Mouse (Mus musculus): ENCODE measurements around the gene Ndufs7. TPM values are rescaled to one million over a fixed set of nuclear protein-coding genes. Genes with fewer than 3 reads are reported as not detected.
A peak's percentile ranks its signal among the peaks of the same experiment; 100 is the strongest.

Gene Ndufs7
- polyA plus RNA-seq, 1 experiment from 2014 or later: 31.2 TPM

DNA sequence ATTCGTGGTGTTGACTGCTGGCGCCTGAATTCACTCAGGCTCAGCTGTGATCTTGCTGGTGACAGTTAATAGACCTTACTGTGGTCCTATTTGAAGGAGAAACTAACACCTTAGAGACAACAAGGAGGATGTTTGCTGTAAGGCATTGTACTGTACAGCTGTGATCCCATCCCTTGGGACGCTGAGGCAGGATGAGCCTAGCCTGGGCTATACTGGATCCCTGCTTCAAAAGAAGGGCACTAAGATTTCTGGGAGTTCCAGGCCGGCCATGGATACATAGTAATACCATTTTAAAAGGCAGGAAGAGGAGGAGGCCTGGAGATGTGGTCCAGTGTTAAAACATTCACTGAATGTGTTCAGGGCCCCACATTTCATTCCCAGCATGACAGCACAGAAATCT, 1.7 kb downstream of the Ndufs7 start:
- Histone ChIP-seq H3K4me3 (ENCODE audit: inconsistent target) (0 out of 2 replicates have a peak overlapping the region, but pooled peaks have one; percentile 99), H3K27ac (no peak overlapping the region), H3K79me2 (ENCODE audit: inconsistent target) (peaks cover 42% of the 10 kb centered on the region), H3K36me3 (ENCODE audit: inconsistent target) (peaks cover 29% of the 10 kb centered on the region)
- 95% methylated on average over 4 of the region's 4 CpGs for WGBS (ENCODE audit: missing documents)

DNA sequence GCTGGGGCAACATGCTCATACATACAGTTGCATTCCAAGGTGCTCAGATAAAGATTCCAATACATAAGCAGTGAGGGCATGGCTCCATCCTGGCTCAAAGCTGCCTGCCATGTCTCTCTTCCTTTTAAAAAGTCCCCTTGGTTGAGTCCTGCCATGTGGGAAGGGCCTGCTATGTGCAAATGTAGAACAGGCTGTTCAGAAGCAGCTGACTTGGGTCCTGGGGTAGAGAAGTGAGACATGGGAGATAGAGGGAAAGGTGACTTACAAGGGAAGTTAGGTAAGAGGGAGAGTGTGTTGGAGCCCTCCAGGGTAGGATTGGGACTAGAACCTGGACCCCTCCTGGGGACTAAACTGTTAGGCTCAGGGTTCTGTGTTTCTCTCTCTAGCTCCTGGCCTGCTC, 3.1 kb downstream of the Ndufs7 start:
- Histone ChIP-seq H3K79me2 (ENCODE audit: inconsistent target) (peaks cover 42% of the 10 kb centered on the region), H3K4me3 (ENCODE audit: inconsistent target) (no peak overlapping the region), H3K36me3 (ENCODE audit: inconsistent target) (peaks cover 43% of the 10 kb centered on the region), H3K27ac (no peak overlapping the region)

- Histone ChIP-seq H3K79me2 (ENCODE audit: inconsistent target) (peaks cover 42% of the 10 kb centered on the region), H3K4me3 (ENCODE audit: inconsistent target) (no peak overlapping the region), H3K36me3 (ENCODE audit: inconsistent target) (peaks cover 47% of the 10 kb centered on the region), H3K27ac (no peak overlapping the region)
- 91% methylated on average over 11 of the region's 11 CpGs for WGBS (ENCODE audit: missing documents)
Measured at GRCm38 (mm10) chr10:80252493-80253274, 3.8 kb downstream of the Ndufs7 start.

- Histone ChIP-seq H3K79me2 (ENCODE audit: inconsistent target) (peaks cover 42% of the 10 kb centered on the region), H3K4me3 (ENCODE audit: inconsistent target) (no peak overlapping the region), H3K36me3 (ENCODE audit: inconsistent target) (peaks cover 55% of the 10 kb centered on the region), H3K27ac (no peak overlapping the region)
- WGBS (ENCODE audit: missing documents): 90% methylated on average over 6 of the region's 6 CpGs
Measured at GRCm38 (mm10) chr10:80253551-80253950, 4.6 kb downstream of the Ndufs7 start.

- peaks cover 59% of the 10 kb centered on the region for H3K36me3 ChIP-seq (ENCODE audit: inconsistent target)
- H3K27ac ChIP-seq: no peak overlapping the region
- WGBS (ENCODE audit: missing documents): 97% methylated on average over 25 of the region's 26 CpGs
- H3K79me2 ChIP-seq (ENCODE audit: inconsistent target): peaks cover 39% of the 10 kb centered on the region
- H3K4me3 ChIP-seq (ENCODE audit: inconsistent target): no peak overlapping the region
Measured at GRCm38 (mm10) chr10:80254331-80255297, 5.7 kb downstream of the Ndufs7 start.

- no peak overlapping the region for H3K4me3 ChIP-seq (ENCODE audit: inconsistent target)
- 91% methylated on average over 5 of the region's 5 CpGs for WGBS (ENCODE audit: missing documents)
- peaks cover 25% of the 10 kb centered on the region for H3K79me2 ChIP-seq (ENCODE audit: inconsistent target)
- no peak overlapping the region for H3K27ac ChIP-seq
- H3K36me3 ChIP-seq (ENCODE audit: inconsistent target): peaks cover 59% of the 10 kb centered on the region
Measured at GRCm38 (mm10) chr10:80255881-80256535, 7.1 kb downstream of the Ndufs7 start.

DNA sequence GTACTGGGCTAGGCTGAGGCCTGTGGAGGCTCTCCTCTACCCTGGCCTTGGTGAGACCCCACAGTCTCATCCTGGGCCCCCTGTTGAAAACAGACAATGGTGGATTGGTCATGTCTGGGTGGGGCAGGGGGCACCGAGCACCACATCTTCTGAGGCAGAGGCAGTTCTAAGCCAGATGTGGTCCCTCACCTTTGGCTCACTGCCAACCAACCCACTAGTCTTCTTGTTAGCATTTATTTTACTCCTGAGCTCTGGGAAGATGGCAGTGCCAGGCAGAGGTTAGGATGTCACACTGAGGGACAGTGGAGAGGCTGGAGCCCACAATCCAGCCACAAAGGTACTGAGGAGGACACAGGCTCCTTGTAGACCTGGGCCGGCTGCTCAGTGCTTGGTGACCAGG, 9.0 kb downstream of the Ndufs7 start:
- peaks cover 14% of the 10 kb centered on the region; the same call in 1 of the 2 replicates for H3K79me2 ChIP-seq (ENCODE audit: inconsistent target)
- 85% methylated on average over 2 of the region's 2 CpGs for WGBS (ENCODE audit: missing documents)
- H3K4me3 ChIP-seq (ENCODE audit: inconsistent target): no peak overlapping the region
- no peak overlapping the region for H3K27ac ChIP-seq
- peaks cover 57% of the 10 kb centered on the region for H3K36me3 ChIP-seq (ENCODE audit: inconsistent target)

- Histone ChIP-seq H3K36me3 (ENCODE audit: inconsistent target) (peaks cover 47% of the 10 kb centered on the region), H3K4me3 (ENCODE audit: inconsistent target) (no peak overlapping the region), H3K79me2 (ENCODE audit: inconsistent target) (peaks cover 9% of the 10 kb centered on the region; the same call in 1 of the 2 replicates), H3K27ac (no peak overlapping the region)
- 94% methylated on average over 14 of the region's 14 CpGs for WGBS (ENCODE audit: missing documents)
Measured at GRCm38 (mm10) chr10:80258752-80259462, 10.0 kb downstream of the Ndufs7 start.

- Histone ChIP-seq H3K4me3 (ENCODE audit: inconsistent target) (no peak overlapping the region), H3K27ac (no peak overlapping the region), H3K36me3 (ENCODE audit: inconsistent target) (peaks cover 42% of the 10 kb centered on the region), H3K79me2 (ENCODE audit: inconsistent target) (peaks cover 9% of the 10 kb centered on the region; the same call in 1 of the 2 replicates)
- WGBS (ENCODE audit: missing documents): 98% methylated on average over 6 of the region's 6 CpGs
Measured at GRCm38 (mm10) chr10:80259463-80259805, 10.5 kb downstream of the Ndufs7 start.

GRCm38 (mm10) chr10:80259861-80260641, 11.1 kb downstream of the Ndufs7 start:
- Histone ChIP-seq H3K79me2 (ENCODE audit: inconsistent target) (peaks cover 9% of the 10 kb centered on the region), H3K4me3 (ENCODE audit: inconsistent target) (peak overlapping the region; percentile 54), H3K36me3 (ENCODE audit: inconsistent target) (peaks cover 36% of the 10 kb centered on the region), H3K27ac (peak overlapping the region; percentile 41)
- WGBS (ENCODE audit: missing documents): 31% methylated on average over 19 of the region's 19 CpGs

DNA sequence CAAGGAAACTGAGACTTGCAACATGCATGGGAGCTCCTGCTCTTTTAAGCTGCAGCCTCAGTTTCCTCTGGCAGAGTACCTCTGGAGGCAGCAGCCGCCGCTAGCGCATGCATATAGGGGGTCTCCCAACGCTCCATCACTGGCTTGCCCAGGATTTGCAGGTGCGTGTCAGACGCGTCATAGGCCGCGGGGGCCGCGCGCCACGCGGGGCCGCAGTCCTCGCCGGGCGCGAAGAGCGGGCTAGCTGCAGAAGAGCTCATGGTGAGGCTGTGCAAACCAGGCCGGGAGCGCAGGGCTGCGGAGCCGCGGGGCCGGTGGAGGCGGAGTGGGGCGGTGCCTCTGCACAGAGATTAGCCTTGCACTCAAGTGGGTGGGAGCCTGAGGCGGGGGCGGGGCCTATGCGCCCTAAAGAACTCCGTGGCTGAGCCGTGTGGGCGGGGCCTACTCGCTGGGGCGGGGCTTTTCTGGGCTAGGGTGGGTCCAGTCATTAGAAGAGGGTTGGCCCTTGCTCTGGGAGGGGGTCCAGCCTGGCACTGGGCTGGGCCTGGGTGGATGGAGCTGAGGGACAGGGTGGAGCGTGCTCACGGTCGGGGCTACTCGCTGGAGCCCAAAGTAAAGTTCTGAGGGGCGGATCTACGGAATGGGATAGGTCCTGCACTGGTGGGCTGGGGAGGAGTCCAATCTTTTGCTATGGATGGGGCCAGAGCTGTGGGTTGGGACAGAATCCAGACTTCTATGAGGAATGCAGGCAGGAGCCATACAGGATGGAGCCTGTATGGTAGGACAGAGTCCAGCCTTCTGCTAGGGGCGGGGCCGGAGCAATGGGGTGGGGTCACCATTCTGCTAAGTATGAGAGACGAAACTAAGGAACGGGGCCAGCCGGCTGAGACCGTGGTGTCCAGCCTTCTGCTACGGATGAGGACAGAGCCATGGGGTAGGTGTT, 12.0 kb downstream of the Ndufs7 start, which contains the start of the genes Gamt and Dazap1:
Gamt (minus strand) TSS at position 371 of the 943 bp plus-strand sequence.
Dazap1 (plus strand) TSS at position 845 of the 943 bp plus-strand sequence.
- Histone ChIP-seq H3K4me3 (ENCODE audit: inconsistent target) (peak within 1 kb of the TSS; percentile 54), H3K79me2 (ENCODE audit: inconsistent target) (peaks cover 18% of the 10 kb centered on the region), H3K36me3 (ENCODE audit: inconsistent target) (peaks cover 27% of the 10 kb centered on the region), H3K27ac (peak within 1 kb of the TSS; percentile 91)
- WGBS (ENCODE audit: missing documents): under 1% methylated on average over 49 of the region's 49 CpGs

GRCm38 (mm10) chr10:80261585-80261968, 12.7 kb downstream of the Ndufs7 start:
- 0% methylated on average over 14 of the region's 14 CpGs for WGBS (ENCODE audit: missing documents)
- peak overlapping the region; percentile 91 for H3K27ac ChIP-seq
- H3K36me3 ChIP-seq (ENCODE audit: inconsistent target): peaks cover 20% of the 10 kb centered on the region
- peaks cover 25% of the 10 kb centered on the region for H3K79me2 ChIP-seq (ENCODE audit: inconsistent target)
- peak overlapping the region; percentile 49 for H3K4me3 ChIP-seq (ENCODE audit: inconsistent target)

Measured in macrophage (primary cell).